Comparison of ENCODE assay signal across 10 mouse cellular contexts in genomic region chr1:133924141-133924875, GRCm38 (mm10). TPM values are rescaled to one million over a fixed set of nuclear protein-coding genes. Genes with fewer than 3 reads are reported as not detected.
DNase-seq lines count a peak whose midpoint lies in the region; ATAC-seq and TF ChIP-seq lines count a peak whose summit lies in the region.
"Had no signal": no experiment of that assay in that cellular context is flagged by ENCODE, and none has a peak within 500 bp of the region (broad histone marks: within the 10 kb centered on the region; RNA-seq: fewer than 3 reads in every experiment).

No protein-coding gene starts in this region.

- DNase-seq in heart, postnatal 0 days (ENCODE audit: low spot score), result no peak
- DNase-seq in ZHBTc4 (ENCODE audit: low read depth, low spot score), result peak; percentile 81
- peak; percentile 84 for DNase-seq in midbrain, embryonic 11.5 days (ENCODE audit: low spot score, missing footprints)
- no peak for DNase-seq in spleen, postnatal 10 days (ENCODE audit: low spot score in 2 of 2)
- DNase-seq in yolk sac, embryonic 10.5 days (ENCODE audit: low spot score), result no peak
- DNase-seq in B cell, adult 2 months, result no peak

- no peak for ATAC-seq in heart, postnatal 0 days (ENCODE audit: insufficient read depth, low read depth)
- ATAC-seq in heart, embryonic 11.5 days (replicated peaks; ENCODE audit: insufficient number of reproducible peaks, low FRiP score, low TSS enrichment), result no peak
- ATAC-seq in hematopoietic stem cell, adult 5-6 weeks (replicated peaks in 1 of 2; ENCODE audit: insufficient read depth in 1 of 2, low FRiP score in 2 of 2, low TSS enrichment in 1 of 2, low read depth in 1 of 2, poor library complexity in 2 of 2, severe bottlenecking in 2 of 2), result peak; percentile 60 to 62; a peak in 2 of 4 replicates
- ATAC-seq in midbrain, embryonic 11.5 days (ENCODE audit: low FRiP score), result 0 out of 2 replicates have a peak, but pooled peaks have one; percentile 40

- H3K36me3 ChIP-seq in heart, postnatal 0 days (replicated peaks; ENCODE audit: control insufficient read depth, insufficient read depth, low read length), result no peaks in the 10 kb centered on the region
- no peaks in the 10 kb centered on the region for H3K36me3 ChIP-seq in heart, embryonic 11.5 days (ENCODE audit: control insufficient read depth, insufficient read depth, low read length)
- no peaks in the 10 kb centered on the region for H3K36me3 ChIP-seq in midbrain, embryonic 11.5 days (ENCODE audit: control insufficient read depth, insufficient read depth, low read length)
- H3K36me3 ChIP-seq: heart, embryonic 13.5 days had no signal

- H3K27ac ChIP-seq in heart, postnatal 0 days (ENCODE audit: low read depth), result no peak overlapping the region
- no peak overlapping the region for H3K27ac ChIP-seq in heart, embryonic 11.5 days (ENCODE audit: low read depth, low read length)
- no peak overlapping the region for H3K27ac ChIP-seq in midbrain, embryonic 11.5 days (ENCODE audit: low read depth, low read length)
- H3K27ac ChIP-seq: heart, embryonic 13.5 days had no signal

- H3K9me3 ChIP-seq in heart, postnatal 0 days (replicated peaks; ENCODE audit: control insufficient read depth, low read length), result no peaks in the 10 kb centered on the region
- no peaks in the 10 kb centered on the region for H3K9me3 ChIP-seq in heart, embryonic 11.5 days (replicated peaks; ENCODE audit: control insufficient read depth, low read length)
- H3K9me3 ChIP-seq in midbrain, embryonic 11.5 days (ENCODE audit: control insufficient read depth, low read length), result no peaks in the 10 kb centered on the region
- H3K9me3 ChIP-seq: heart, embryonic 13.5 days had no signal

- peaks cover 17% of the 10 kb centered on the region for H3K4me1 ChIP-seq in heart, postnatal 0 days (ENCODE audit: control insufficient read depth, insufficient read depth)
- H3K4me1 ChIP-seq in heart, embryonic 11.5 days (ENCODE audit: control insufficient read depth, insufficient read depth, low read length), result peaks cover 6% of the 10 kb centered on the region
- H3K4me1 ChIP-seq in midbrain, embryonic 11.5 days (ENCODE audit: control insufficient read depth, insufficient read depth, low read length), result peaks cover 8% of the 10 kb centered on the region

- TF ChIP-seq CTCF in heart, postnatal 0 days (IDR thresholded peaks at IDR 0.05; ENCODE audit: low read depth), result peak; percentile 41

- no peak overlapping the region for H3K4me2 ChIP-seq in heart, postnatal 0 days (ENCODE audit: low read depth, low read length)
- no peak overlapping the region for H3K4me2 ChIP-seq in heart, embryonic 11.5 days
- H3K4me2 ChIP-seq in midbrain, embryonic 11.5 days, result no peak overlapping the region
- H3K4me2 ChIP-seq: heart, embryonic 13.5 days had no signal

- no peak for TF ChIP-seq EP300 in heart, postnatal 0 days (IDR thresholded peaks at IDR 0.05; ENCODE audit: low read depth)

- no peak overlapping the region for H3K4me3 ChIP-seq in heart, postnatal 0 days (ENCODE audit: low read depth, low read length)
- no peak overlapping the region for H3K4me3 ChIP-seq in heart, embryonic 11.5 days (ENCODE audit: low read depth, low read length)
- no peak overlapping the region for H3K4me3 ChIP-seq in midbrain, embryonic 11.5 days (ENCODE audit: low read depth, low read length)
- H3K4me3 ChIP-seq: heart, embryonic 13.5 days; myocyte had no signal

- no peak overlapping the region for H3K9ac ChIP-seq in heart, postnatal 0 days (replicated peaks; ENCODE audit: low read depth, low read length)
- H3K9ac ChIP-seq in heart, embryonic 11.5 days (ENCODE audit: low read depth, low read length), result no peak overlapping the region; the same call in 1 of the 2 replicates
- no peak overlapping the region for H3K9ac ChIP-seq in midbrain, embryonic 11.5 days (ENCODE audit: low read length)
- H3K9ac ChIP-seq: heart, embryonic 13.5 days had no signal

- no peaks in the 10 kb centered on the region for H3K27me3 ChIP-seq in heart, postnatal 0 days (ENCODE audit: control insufficient read depth, insufficient read depth, low read length)
- H3K27me3 ChIP-seq in heart, embryonic 11.5 days (ENCODE audit: control insufficient read depth, insufficient read depth, low read length), result no peaks in the 10 kb centered on the region
- H3K27me3 ChIP-seq in midbrain, embryonic 11.5 days (ENCODE audit: control insufficient read depth, insufficient read depth, low read length), result no peaks in the 10 kb centered on the region

- 44% methylated on average over 7 of the region's 7 CpGs for WGBS in heart, postnatal 0 days
- WGBS in heart, embryonic 11.5 days (ENCODE audit: insufficient replicate concordance), result 32% methylated on average over 7 of the region's 7 CpGs
- 26% methylated on average over 7 of the region's 7 CpGs for WGBS in midbrain, embryonic 11.5 days

RNA-seq across cellular contexts. Expression of gene Prelp, which starts 3.1 kb away (rescaled TPM):
- 5.4 and 6.1 TPM in 2 replicates for total RNA-seq in heart, postnatal 0 days (2014; rRNA removed; ENCODE audit: low replicate concordance)
- polyA plus RNA-seq in heart, postnatal 0 days (2015; fragmentation: Nextera tagmentation; extraction: Ambion mirVana), result 6.2 and 6.5 TPM in 2 replicates
- polyA plus RNA-seq in heart, embryonic 11.5 days (2014; fragmentation: Nextera tagmentation; extraction: Ambion mirVana), result 0.55 and 1.1 TPM in 2 replicates
- not detected in 2 replicates for total RNA-seq in hematopoietic stem cell, adult 5-6 weeks (2017)
- polyA plus RNA-seq in midbrain, embryonic 11.5 days (2014; fragmentation: Nextera tagmentation; extraction: Ambion mirVana), result 1.1 and 1.7 TPM in 2 replicates

RNA-seq across cellular contexts. Expression of gene Optc, which starts 16.5 kb away (rescaled TPM):
- total RNA-seq in heart, postnatal 0 days (2014; rRNA removed; ENCODE audit: low replicate concordance), result 3.2 TPM in 1 of 2 replicates, not detected in the other
- 0.07 and 0.11 TPM in 2 replicates for polyA plus RNA-seq in heart, postnatal 0 days (2015; fragmentation: Nextera tagmentation; extraction: Ambion mirVana)
- polyA plus RNA-seq in heart, embryonic 11.5 days (2014; fragmentation: Nextera tagmentation; extraction: Ambion mirVana), result 0.21 and 1.0 TPM in 2 replicates
- total RNA-seq in hematopoietic stem cell, adult 5-6 weeks (2017), result 1.1 TPM in 1 of 2 replicates, not detected in the other
- polyA plus RNA-seq in midbrain, embryonic 11.5 days (2014; fragmentation: Nextera tagmentation; extraction: Ambion mirVana), result 1.6 and 1.9 TPM in 2 replicates

Comparison
In these comparisons a context has a peak if more than half of its experiments do, and no peak if none do; other contexts are left out.
1. ATAC-seq: peak in hematopoietic stem cell, adult 5-6 weeks (2 of 2) and midbrain, embryonic 11.5 days (single experiment); none in heart, postnatal 0 days (single experiment) and heart, embryonic 11.5 days (single experiment).
2. DNase-seq: peak in ZHBTc4 (single experiment) and midbrain, embryonic 11.5 days (single experiment); none in heart, postnatal 0 days (single experiment), spleen, postnatal 10 days (0 of 2), yolk sac, embryonic 10.5 days (single experiment) and B cell, adult 2 months (0 of 2).